8 mouse cellular contexts compared by ENCODE assay signal in genomic region chr9:65398279-65398678, GRCm38 (mm10). TPM values are rescaled to one million over a fixed set of nuclear protein-coding genes. Genes with fewer than 3 reads are reported as not detected.
DNase-seq lines count a peak whose midpoint lies in the region; ATAC-seq and TF ChIP-seq lines count a peak whose summit lies in the region.

Rasl12 (plus strand) TSS chr9:65398506.

- peak within 1 kb of the TSS; percentile 50 for H3K4me3 ChIP-seq in forebrain, embryonic 13.5 days
- H3K4me3 ChIP-seq in heart, postnatal 0 days (ENCODE audit: low read depth, low read length) = peak within 1 kb of the TSS; percentile 48
- H3K4me3 ChIP-seq in neural tube, embryonic 14.5 days (ENCODE audit: low read depth, low read length) = peak within 1 kb of the TSS; percentile 39

- H3K4me2 ChIP-seq in forebrain, embryonic 13.5 days = peak within 1 kb of the TSS; percentile 75
- H3K4me2 ChIP-seq in heart, postnatal 0 days (ENCODE audit: low read depth, low read length) = peak within 1 kb of the TSS; percentile 66
- H3K4me2 ChIP-seq in neural tube, embryonic 14.5 days (ENCODE audit: low read depth, low read length) = peak within 1 kb of the TSS; percentile 66

- WGBS in forebrain, embryonic 13.5 days = 2% methylated on average over 24 of the region's 24 CpGs
- WGBS in heart, postnatal 0 days = 2% methylated on average over 24 of the region's 24 CpGs
- 3% methylated on average over 24 of the region's 24 CpGs for WGBS in neural tube, embryonic 14.5 days

- H3K27me3 ChIP-seq in forebrain, embryonic 13.5 days = peaks cover 8% of the 10 kb centered on the region
- H3K27me3 ChIP-seq in heart, postnatal 0 days (ENCODE audit: control insufficient read depth, insufficient read depth, low read length) = 0 out of 2 replicates have a peak, but pooled peaks cover 4% of the 10 kb centered on the region
- no peaks in the 10 kb centered on the region for H3K27me3 ChIP-seq in neural tube, embryonic 14.5 days (ENCODE audit: control insufficient read depth, insufficient read depth, low read length)

- TF ChIP-seq CTCF in heart, postnatal 0 days (IDR thresholded peaks at IDR 0.05; ENCODE audit: low read depth) = no peak

- H3K9ac ChIP-seq in forebrain, embryonic 13.5 days = peak within 1 kb of the TSS; percentile 67
- peak within 1 kb of the TSS; percentile 32; the same call in 1 of the 2 replicates for H3K9ac ChIP-seq in heart, postnatal 0 days (replicated peaks; ENCODE audit: low read depth, low read length)
- H3K9ac ChIP-seq in neural tube, embryonic 14.5 days (replicated peaks; ENCODE audit: low read depth, low read length) = peak within 1 kb of the TSS; percentile 59

- no peaks in the 10 kb centered on the region for H3K36me3 ChIP-seq in forebrain, embryonic 13.5 days (ENCODE audit: poor library complexity, severe bottlenecking)
- H3K36me3 ChIP-seq in heart, postnatal 0 days (replicated peaks; ENCODE audit: control insufficient read depth, insufficient read depth, low read length) = no peaks in the 10 kb centered on the region
- no peaks in the 10 kb centered on the region for H3K36me3 ChIP-seq in neural tube, embryonic 14.5 days (ENCODE audit: control insufficient read depth, insufficient read depth, low read length)

- no peak within 1 kb of the TSS for H3K27ac ChIP-seq in forebrain, embryonic 13.5 days
- no peak within 1 kb of the TSS for H3K27ac ChIP-seq in heart, postnatal 0 days (ENCODE audit: low read depth)
- H3K27ac ChIP-seq in neural tube, embryonic 14.5 days (ENCODE audit: low read depth, low read length) = no peak within 1 kb of the TSS

- H3K4me1 ChIP-seq in forebrain, embryonic 13.5 days = peaks cover 12% of the 10 kb centered on the region
- H3K4me1 ChIP-seq in heart, postnatal 0 days (ENCODE audit: control insufficient read depth, insufficient read depth) = no peaks in the 10 kb centered on the region
- H3K4me1 ChIP-seq in neural tube, embryonic 14.5 days (ENCODE audit: control insufficient read depth, insufficient read depth, low read length) = 0 out of 2 replicates have a peak, but pooled peaks cover 2% of the 10 kb centered on the region

- peak; percentile 79 for ATAC-seq in forebrain, embryonic 13.5 days
- peak; percentile 69 for ATAC-seq in heart, postnatal 0 days (ENCODE audit: insufficient read depth, low read depth)
- ATAC-seq in neural tube, embryonic 14.5 days (ENCODE audit: low read depth) = peak; percentile 76; the same call in 1 of the 2 replicates

- TF ChIP-seq EP300 in heart, postnatal 0 days (IDR thresholded peaks at IDR 0.05; ENCODE audit: low read depth) = no peak

- H3K9me3 ChIP-seq in forebrain, embryonic 13.5 days (replicated peaks) = no peaks in the 10 kb centered on the region
- no peaks in the 10 kb centered on the region for H3K9me3 ChIP-seq in heart, postnatal 0 days (replicated peaks; ENCODE audit: control insufficient read depth, low read length)
- H3K9me3 ChIP-seq in neural tube, embryonic 14.5 days (ENCODE audit: control insufficient read depth, low read length) = no peaks in the 10 kb centered on the region

- peak; percentile 26 for DNase-seq in ES-CJ7 (ENCODE audit: low read depth, low spot score)
- DNase-seq in c-Kit-positive CD71-negative TER-119-negative erythroid progenitor cells, embryonic 14.5 days (ENCODE audit: low read depth) = peak; percentile 40
- no peak for DNase-seq in heart, postnatal 0 days (ENCODE audit: low spot score)
- DNase-seq in kidney, postnatal 25 days = peak; percentile 76 to 83
- DNase-seq in lung, adult 18-20 months = peak; percentile 77 to 81
- peak; percentile 35 for DNase-seq in thymus, adult 18-20 months

RNA-seq across cellular contexts. Expression of gene Rasl12, which starts in this region (rescaled TPM):
- 6.3 and 6.5 TPM in 2 replicates for polyA plus RNA-seq in forebrain, embryonic 13.5 days (2015; fragmentation: Nextera tagmentation; extraction: Ambion mirVana)
- 1.8 and 8.5 TPM in 2 replicates for total RNA-seq in heart, postnatal 0 days (2014; rRNA removed; ENCODE audit: low replicate concordance)
- polyA plus RNA-seq in heart, postnatal 0 days (2015; fragmentation: Nextera tagmentation; extraction: Ambion mirVana) = 7.5 and 7.9 TPM in 2 replicates
- polyA plus RNA-seq in neural tube, embryonic 14.5 days (2014; fragmentation: Nextera tagmentation; extraction: Ambion mirVana) = 5.6 and 8.2 TPM in 2 replicates
